Mouse (Mus musculus): Measurements from ENCODE around the gene Sco2.

- TF ChIP-seq CTCF (IDR thresholded peaks at IDR 0.05; ENCODE audit: extremely low read depth, insufficient read depth, low read length) (no peak), POLR2A (IDR thresholded peaks at IDR 0.05; ENCODE audit: extremely low read depth, insufficient read depth, low read length) (no peak)
Measured at GRCm38 (mm10) chr15:89377938-89378828, 4.5 kb upstream of the Sco2 start.

All from cortical plate, adult 2 months (tissue).